Mouse (Mus musculus) spleen, postnatal 36 days (tissue): ENCODE results near the gene Clrn2.

Experiments used
- DNase-seq, 2 experiments: peaks; one replicate each; pipeline ENCODE4 v3.0.0; 2022; ENCODE audit warnings: low spot score in 2 of 2, mixed read lengths in 1 of 2

The Clrn2 gene

DNA sequence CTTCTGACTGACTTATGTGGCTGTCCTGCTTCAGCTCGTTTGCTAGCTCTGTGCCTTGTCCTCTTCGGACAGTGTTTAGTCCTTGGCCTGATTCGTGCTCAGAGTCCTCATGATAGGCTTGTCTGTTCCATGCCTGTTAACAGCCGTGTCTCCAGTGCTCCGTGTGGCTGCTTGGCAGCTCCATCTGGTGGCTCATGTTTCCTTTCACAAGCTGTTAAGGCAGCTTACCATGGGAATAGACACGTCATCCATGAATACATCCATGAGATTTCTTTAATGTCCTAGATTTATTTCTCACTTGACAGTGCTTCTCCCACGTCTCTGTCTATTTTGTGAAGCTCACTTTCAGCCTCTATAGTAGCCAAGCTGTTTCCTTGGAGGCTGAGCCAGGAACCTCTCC is 56.5 kb downstream of the Clrn2 start:
- no peak for DNase-seq

DNA sequence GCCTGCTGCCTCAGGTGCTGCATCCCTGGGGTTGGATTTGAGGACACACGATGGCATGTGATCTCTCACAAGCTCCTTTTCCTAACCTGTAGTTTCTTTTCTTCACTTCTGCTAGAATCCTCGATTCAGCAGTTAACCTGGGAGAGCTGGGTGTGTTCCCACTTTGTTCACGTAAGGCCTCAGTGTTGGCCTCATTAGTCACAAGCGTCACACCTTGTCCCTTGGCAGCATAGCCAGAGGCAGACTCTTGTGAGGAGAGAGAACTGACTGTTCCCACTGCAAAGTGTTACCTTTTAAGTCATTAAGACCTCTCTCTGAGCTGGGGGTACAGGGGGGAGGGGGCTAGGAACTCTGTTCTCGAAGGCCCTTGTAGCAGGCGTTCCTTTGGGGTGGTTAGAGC is 59.4 kb downstream of the Clrn2 start:
- no peak for DNase-seq

DNA sequence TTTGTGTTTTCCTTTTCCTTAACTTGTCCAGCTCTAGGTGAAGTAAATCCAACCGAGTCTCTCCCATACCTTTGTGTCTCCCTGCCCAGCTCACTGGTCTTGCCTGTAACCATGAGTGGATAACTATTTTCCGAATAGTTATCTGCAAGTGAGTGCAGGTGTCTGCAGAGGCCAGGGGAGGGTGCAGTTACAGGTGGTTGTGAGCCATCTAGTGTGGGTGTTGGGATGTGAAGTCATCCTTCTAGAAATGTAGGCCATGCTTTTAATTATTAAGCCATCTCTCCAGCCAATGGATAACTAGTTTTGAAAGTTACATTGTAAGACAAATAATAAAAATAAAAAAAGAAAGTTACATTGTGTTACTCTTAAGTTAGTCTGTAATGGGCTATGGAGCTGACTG is 60.0 kb downstream of the Clrn2 start:
- DNase-seq, result no peak
